In the genomic region with DNA sequence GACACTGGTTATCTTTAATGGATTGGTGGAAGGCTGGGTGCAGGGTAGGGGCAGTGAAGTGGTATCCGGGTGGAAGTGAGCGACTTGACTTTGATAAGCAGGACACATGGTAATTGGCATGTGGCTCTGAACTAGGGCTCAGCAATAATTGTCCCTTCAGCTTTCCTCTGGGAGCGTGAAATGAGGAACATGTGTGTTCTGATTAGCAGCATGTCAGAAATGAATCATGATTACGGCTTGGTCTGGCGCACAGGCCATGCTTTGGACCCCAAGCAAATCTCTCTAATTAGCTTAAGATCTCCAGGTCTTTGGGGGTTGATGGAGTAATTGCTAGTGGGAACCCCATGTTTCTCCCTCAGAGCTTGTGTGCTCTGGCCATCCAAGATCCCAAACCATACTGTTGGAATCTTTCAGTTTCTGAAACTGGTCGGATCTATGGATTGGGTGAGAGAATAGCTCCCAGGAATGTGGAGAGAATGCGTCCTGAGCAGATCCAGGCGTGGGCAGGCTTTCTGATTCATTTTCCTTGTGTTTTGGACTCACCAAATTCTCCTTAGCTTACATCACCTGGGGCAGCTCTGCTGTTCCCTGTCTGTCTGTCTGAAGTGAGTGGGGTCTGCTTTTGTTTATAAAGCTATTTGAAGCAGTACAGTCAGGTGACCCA, we compare ENCODE assay signal across 13 mouse cellular contexts. TPM values are rescaled to one million over a fixed set of nuclear protein-coding genes. Genes with fewer than 3 reads are reported as not detected.
A peak's percentile ranks its signal among the peaks of the same experiment; 100 is the strongest.
DNase-seq lines count a peak whose midpoint lies in the region; ATAC-seq and TF ChIP-seq lines count a peak whose summit lies in the region.
"Had no signal": no experiment of that assay in that cellular context is flagged by ENCODE, and none has a peak within 500 bp of the region (broad histone marks: within the 10 kb centered on the region; RNA-seq: fewer than 3 reads in every experiment).

No protein-coding gene starts in this region.

- TF ChIP-seq POLR2A in cerebellum, adult 2 months (IDR thresholded peaks at IDR 0.05; ENCODE audit: borderline replicate concordance, insufficient read depth, low read length) = no peak

- H3K9me3 ChIP-seq in heart, embryonic 14.5 days (ENCODE audit: control insufficient read depth, low read length) = no peaks in the 10 kb centered on the region
- no peaks in the 10 kb centered on the region for H3K9me3 ChIP-seq in neural tube, embryonic 11.5 days (ENCODE audit: control insufficient read depth, low read length)
- H3K9me3 ChIP-seq in neural tube, embryonic 15.5 days (replicated peaks) = no peaks in the 10 kb centered on the region

- no peak overlapping the region for H3K9ac ChIP-seq in heart, embryonic 14.5 days (ENCODE audit: low read length)
- H3K9ac ChIP-seq in neural tube, embryonic 11.5 days (ENCODE audit: low read length) = no peak overlapping the region
- no peak overlapping the region for H3K9ac ChIP-seq in neural tube, embryonic 15.5 days (replicated peaks)
- H3K9ac ChIP-seq: forebrain, postnatal 0 days had no signal

- DNase-seq in heart, adult 11 months = no peak
- DNase-seq in neural tube, embryonic 11.5 days (ENCODE audit: low spot score) = no peak
- DNase-seq in hindlimb bud, embryonic 11.5 days (ENCODE audit: extremely low spot score, low read depth, low spot score) = peak; percentile 89
- DNase-seq in cerebellum, adult 2 months = no peak
- DNase-seq in left cerebral cortex, postnatal 14 days (ENCODE audit: low spot score in 2 of 2) = no peak
- DNase-seq in thymus, postnatal 14 days = no peak
- DNase-seq: adrenal gland, postnatal 25 days; cerebellum, adult 9-11 months; forebrain, postnatal 0 days; left cerebral cortex, postnatal 4 days had no signal

- peak overlapping the region; percentile 2 to 53; a peak in 3 of 4 replicates for H3K27ac ChIP-seq in heart, embryonic 14.5 days (replicated peaks in 1 of 2; ENCODE audit: control insufficient read depth in 1 of 2, insufficient read depth in 1 of 2, low read depth in 2 of 2, low read length in 2 of 2)
- peak overlapping the region; percentile 24; the same call in 1 of the 2 replicates for H3K27ac ChIP-seq in neural tube, embryonic 11.5 days (ENCODE audit: low read depth, low read length)
- no peak overlapping the region for H3K27ac ChIP-seq in neural tube, embryonic 15.5 days (replicated peaks)
- no peak overlapping the region for H3K27ac ChIP-seq in cerebellum, adult 2 months (ENCODE audit: insufficient read depth, low read length)

- intact Hi-C loops in left cerebral cortex, postnatal 14 days (cut with DNase I) = no loop called here

- no peak overlapping the region for H3K4me3 ChIP-seq in heart, embryonic 14.5 days (ENCODE audit: control insufficient read depth in 1 of 2, insufficient read depth in 1 of 2, low read depth in 1 of 2, low read length in 2 of 2)
- no peak overlapping the region for H3K4me3 ChIP-seq in neural tube, embryonic 11.5 days (ENCODE audit: low read depth, low read length)
- H3K4me3 ChIP-seq in neural tube, embryonic 15.5 days (replicated peaks) = no peak overlapping the region
- H3K4me3 ChIP-seq in cerebellum, adult 2 months (replicated peaks; ENCODE audit: insufficient read depth, low read depth, low read length) = no peak overlapping the region

- WGBS in heart, embryonic 14.5 days = 32% methylated on average over 8 of the region's 8 CpGs
- 30% methylated on average over 8 of the region's 8 CpGs for WGBS in neural tube, embryonic 11.5 days
- WGBS in neural tube, embryonic 15.5 days = 34% methylated on average over 8 of the region's 8 CpGs
- 51% methylated on average over 8 of the region's 8 CpGs for WGBS in cerebellum, adult 2 months

- H3K36me3 ChIP-seq in heart, embryonic 14.5 days (ENCODE audit: control insufficient read depth, insufficient read depth, low read length) = no peaks in the 10 kb centered on the region
- no peaks in the 10 kb centered on the region for H3K36me3 ChIP-seq in neural tube, embryonic 11.5 days (ENCODE audit: control insufficient read depth, insufficient read depth, low read length)
- H3K36me3 ChIP-seq in neural tube, embryonic 15.5 days = no peaks in the 10 kb centered on the region

- no peak overlapping the region for H3K4me2 ChIP-seq in heart, embryonic 14.5 days (ENCODE audit: low read length)
- H3K4me2 ChIP-seq in neural tube, embryonic 11.5 days (ENCODE audit: low read depth) = no peak overlapping the region
- no peak overlapping the region for H3K4me2 ChIP-seq in neural tube, embryonic 15.5 days

- ATAC-seq in heart, embryonic 14.5 days (ENCODE audit: insufficient number of reproducible peaks, insufficient read depth, low FRiP score, low read depth) = no peak
- no peak for ATAC-seq in neural tube, embryonic 11.5 days (ENCODE audit: insufficient read depth, low FRiP score, low TSS enrichment)
- no peak for ATAC-seq in neural tube, embryonic 15.5 days (ENCODE audit: low FRiP score)
- ATAC-seq: forebrain, postnatal 0 days; inflammation-experienced regulatory T-cells, adult 6 months had no signal

- H3K4me1 ChIP-seq in heart, embryonic 14.5 days (ENCODE audit: control insufficient read depth in 2 of 2, insufficient read depth in 2 of 2, low read length in 2 of 2) = peaks cover 41 to 66% of the 10 kb centered on the region in 2 experiments
- peaks cover 52% of the 10 kb centered on the region for H3K4me1 ChIP-seq in neural tube, embryonic 11.5 days (ENCODE audit: control insufficient read depth, insufficient read depth, low read length)
- peaks cover 59% of the 10 kb centered on the region for H3K4me1 ChIP-seq in neural tube, embryonic 15.5 days
- H3K4me1 ChIP-seq in cerebellum, adult 2 months (ENCODE audit: control insufficient read depth, insufficient read depth, low read length) = no peaks in the 10 kb centered on the region

- H3K27me3 ChIP-seq in heart, embryonic 14.5 days (ENCODE audit: control insufficient read depth, insufficient read depth, low read length) = no peaks in the 10 kb centered on the region
- no peaks in the 10 kb centered on the region for H3K27me3 ChIP-seq in neural tube, embryonic 11.5 days (ENCODE audit: control insufficient read depth, insufficient read depth, low read length)
- H3K27me3 ChIP-seq in neural tube, embryonic 15.5 days (replicated peaks) = no peaks in the 10 kb centered on the region; the same call in none of the 2 replicates
- no peaks in the 10 kb centered on the region; the same call in 1 of the 2 replicates for H3K27me3 ChIP-seq in cerebellum, adult 2 months (ENCODE audit: control insufficient read depth, insufficient read depth, low read length)

- no peak for TF ChIP-seq CTCF in cerebellum, adult 2 months (IDR thresholded peaks at IDR 0.05; ENCODE audit: borderline replicate concordance, insufficient read depth, low read depth, low read length)

RNA-seq across cellular contexts. Expression of a gene that starts 30.8 kb away (rescaled TPM):
- 1.3 and 1.5 TPM in 2 replicates for polyA plus RNA-seq in heart, embryonic 14.5 days (2014; fragmentation: Nextera tagmentation; extraction: Ambion mirVana)
- polyA plus RNA-seq in neural tube, embryonic 11.5 days (2014; fragmentation: Nextera tagmentation; extraction: Ambion mirVana) = 3.7 and 4.1 TPM in 2 replicates
- 1.8 and 2.0 TPM in 2 replicates for polyA plus RNA-seq in neural tube, embryonic 15.5 days (2015; fragmentation: Nextera tagmentation; extraction: Ambion mirVana)
- 1.2 and 1.3 TPM in 2 replicates for polyA plus RNA-seq in cerebellum, adult 2 months (2012; rRNA removed)
- total RNA-seq in left cerebral cortex, postnatal 14 days (2021) = 1 to 10 TPM; 2.9 to 3.1 TPM

RNA-seq across cellular contexts. Expression of a gene that starts 45.1 kb away (rescaled TPM):
- 14.7 and 15.4 TPM in 2 replicates for polyA plus RNA-seq in heart, embryonic 14.5 days (2014; fragmentation: Nextera tagmentation; extraction: Ambion mirVana)
- 5.1 and 7.2 TPM in 2 replicates for polyA plus RNA-seq in neural tube, embryonic 11.5 days (2014; fragmentation: Nextera tagmentation; extraction: Ambion mirVana)
- polyA plus RNA-seq in neural tube, embryonic 15.5 days (2015; fragmentation: Nextera tagmentation; extraction: Ambion mirVana) = 13.6 and 13.7 TPM in 2 replicates
- polyA plus RNA-seq in cerebellum, adult 2 months (2012; rRNA removed) = 54.5 and 54.8 TPM in 2 replicates
- 10 to 100 TPM; 50.4 to 50.5 TPM for total RNA-seq in left cerebral cortex, postnatal 14 days (2021)

Comparison
In these comparisons a context has a peak if more than half of its experiments do, and no peak if none do; other contexts are left out.
1. H3K27ac ChIP-seq: peak in heart, embryonic 14.5 days (2 of 2) and neural tube, embryonic 11.5 days (single experiment); none in neural tube, embryonic 15.5 days (single experiment) and cerebellum, adult 2 months (single experiment).